ENCODE assay signal across 10 mouse cellular contexts in the genomic region with DNA sequence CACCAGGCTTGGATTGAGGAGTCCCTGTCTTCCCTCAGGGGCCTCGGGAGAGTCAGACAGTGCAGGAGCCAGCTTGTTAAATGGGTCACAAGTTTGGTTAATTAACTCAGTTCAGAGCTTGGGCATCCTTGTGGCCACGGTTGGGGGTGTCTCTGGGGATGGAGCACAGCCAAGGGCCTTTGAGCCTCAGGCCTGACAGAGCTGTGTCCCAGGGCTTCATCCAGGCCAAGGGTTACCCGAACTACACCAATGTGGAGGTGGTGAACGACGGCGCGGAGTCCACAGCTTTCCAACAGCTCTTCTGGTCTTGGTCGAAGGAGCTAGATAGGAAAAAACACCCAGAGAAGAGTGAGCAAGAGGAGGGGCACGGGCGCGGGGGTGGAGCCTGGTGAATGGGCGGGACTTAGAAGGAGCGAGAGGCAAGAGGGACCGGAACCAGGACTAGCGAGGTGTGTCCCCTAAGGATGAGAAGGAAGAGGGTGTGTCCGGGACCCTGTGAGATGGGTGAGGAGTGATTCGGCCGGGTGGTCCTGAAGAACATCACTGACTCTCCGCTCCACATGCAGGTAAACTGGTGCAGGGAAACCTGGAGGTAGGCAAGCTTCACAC. TPM values are rescaled to one million over a fixed set of nuclear protein-coding genes. Genes with fewer than 3 reads are reported as not detected.
DNase-seq lines count a peak whose midpoint lies in the region; ATAC-seq and TF ChIP-seq lines count a peak whose summit lies in the region.
"Had no signal": no experiment of that assay in that cellular context is flagged by ENCODE, and none has a peak within 500 bp of the region (broad histone marks: within the 10 kb centered on the region; RNA-seq: fewer than 3 reads in every experiment).

No protein-coding gene starts in this region.

- WGBS in heart, embryonic 12.5 days: 28% methylated on average over 19 of the region's 19 CpGs
- WGBS in kidney, embryonic 16.5 days: 29% methylated on average over 19 of the region's 19 CpGs

- peak overlapping the region; percentile 2; the same call in 1 of the 2 replicates for H3K4me3 ChIP-seq in heart, embryonic 12.5 days
- no peak overlapping the region for H3K4me3 ChIP-seq in kidney, embryonic 16.5 days (ENCODE audit: low read length)
- no peak overlapping the region for H3K4me3 ChIP-seq in layer of hippocampus, adult 2 months

- H3K36me3 ChIP-seq in heart, embryonic 12.5 days: no peaks in the 10 kb centered on the region
- no peaks in the 10 kb centered on the region for H3K36me3 ChIP-seq in kidney, embryonic 16.5 days (ENCODE audit: insufficient read depth, low read length)

- H3K9ac ChIP-seq in heart, embryonic 12.5 days: no peak overlapping the region
- H3K9ac ChIP-seq in kidney, embryonic 16.5 days (replicated peaks; ENCODE audit: low read length): no peak overlapping the region

- no peak for TF ChIP-seq CTCF in layer of hippocampus, adult 2 months (conservative IDR thresholded peaks at IDR 0.05)

- no peak overlapping the region for H3K27ac ChIP-seq in heart, embryonic 12.5 days (ENCODE audit: poor library complexity, severe bottlenecking)
- 0 out of 2 replicates have a peak overlapping the region, but pooled peaks have one; percentile 4 for H3K27ac ChIP-seq in kidney, embryonic 16.5 days (ENCODE audit: low read length)
- H3K27ac ChIP-seq in layer of hippocampus, adult 2 months: no peak overlapping the region

- no peak for ATAC-seq in heart, embryonic 12.5 days (ENCODE audit: insufficient number of reproducible peaks, low FRiP score)
- ATAC-seq in kidney, embryonic 16.5 days (ENCODE audit: low FRiP score, low TSS enrichment): peak; percentile 52; the same call in 1 of the 2 replicates
- no peak for ATAC-seq in inflammation-experienced regulatory T-cells, adult 6 months

- no peak for DNase-seq in heart, adult 18-20 months
- peak; percentile 71 for DNase-seq in MEL-GATA-1-ER (ENCODE audit: extremely low read depth, low read depth)
- DNase-seq in lung, postnatal 10 days: peak; percentile 61
- DNase-seq in layer of hippocampus, adult 9-10 months (ENCODE audit: low spot score): no peak
- no peak for DNase-seq in layer of hippocampus, adult 2 months (ENCODE audit: low spot score in 2 of 2)
- DNase-seq: cerebellum, adult 9-11 months had no signal

- peaks cover 15% of the 10 kb centered on the region for H3K27me3 ChIP-seq in heart, embryonic 12.5 days (replicated peaks)
- H3K27me3 ChIP-seq in kidney, embryonic 16.5 days (ENCODE audit: insufficient read depth, low read length): no peaks in the 10 kb centered on the region

- peaks cover 21% of the 10 kb centered on the region for H3K4me1 ChIP-seq in heart, embryonic 12.5 days (replicated peaks)
- peaks cover 27% of the 10 kb centered on the region for H3K4me1 ChIP-seq in kidney, embryonic 16.5 days (ENCODE audit: insufficient read depth, low read length)

- no peaks in the 10 kb centered on the region for H3K9me3 ChIP-seq in heart, embryonic 12.5 days (replicated peaks)
- H3K9me3 ChIP-seq in kidney, embryonic 16.5 days (ENCODE audit: low read length): no peaks in the 10 kb centered on the region

- H3K4me2 ChIP-seq in heart, embryonic 12.5 days: peak overlapping the region; percentile 38; the same call in 1 of the 2 replicates
- H3K4me2 ChIP-seq in kidney, embryonic 16.5 days (replicated peaks; ENCODE audit: low read depth, low read length): peak overlapping the region; percentile 17; the same call in 1 of the 2 replicates

RNA-seq across cellular contexts. Expression of gene Vill, which starts 10.6 kb away (rescaled TPM):
- polyA plus RNA-seq in heart, embryonic 12.5 days (2016; fragmentation: Nextera tagmentation; extraction: Ambion mirVana): 14.3 and 15.3 TPM in 2 replicates
- total RNA-seq in heart, adult 18-20 months (2021): 1 to 10 TPM in 1 of 2 experiments, under 1 TPM in 1; 0.42 to 1.3 TPM
- 53.7 and 56.3 TPM in 2 replicates for polyA plus RNA-seq in kidney, embryonic 16.5 days (2015; fragmentation: Nextera tagmentation; extraction: Ambion mirVana)
- polyA plus RNA-seq in inflammation-experienced regulatory T-cells, adult 6 months (2017; shearing (Covaris generic)): 10 to 100 TPM; 17.6 to 20.9 (median 17.8) TPM
- under 1 TPM; 0.54 to 0.71 TPM for total RNA-seq in layer of hippocampus, adult 2 months (2021)

RNA-seq across cellular contexts. Expression of gene Plcd1, which starts 30.2 kb away (rescaled TPM):
- 19.1 and 20.7 TPM in 2 replicates for polyA plus RNA-seq in heart, embryonic 12.5 days (2016; fragmentation: Nextera tagmentation; extraction: Ambion mirVana)
- 10 to 100 TPM; 14.1 to 16.5 TPM for total RNA-seq in heart, adult 18-20 months (2021)
- 25.3 and 26.9 TPM in 2 replicates for polyA plus RNA-seq in kidney, embryonic 16.5 days (2015; fragmentation: Nextera tagmentation; extraction: Ambion mirVana)
- polyA plus RNA-seq in inflammation-experienced regulatory T-cells, adult 6 months (2017; shearing (Covaris generic)): 1 to 10 TPM in 2 of 3 experiments, under 1 TPM in 1; 0.34 to 1.9 (median 1.8) TPM
- 10 to 100 TPM; 10.7 to 11.7 TPM for total RNA-seq in layer of hippocampus, adult 2 months (2021)

RNA-seq across cellular contexts. Expression of gene Dlec1, which starts 39.1 kb away (rescaled TPM):
- 0.49 and 0.55 TPM in 2 replicates for polyA plus RNA-seq in heart, embryonic 12.5 days (2016; fragmentation: Nextera tagmentation; extraction: Ambion mirVana)
- total RNA-seq in heart, adult 18-20 months (2021): under 1 TPM in 1 of 2 experiments, not detected in 1; 0.64 TPM
- 6.1 and 7.7 TPM in 2 replicates for polyA plus RNA-seq in kidney, embryonic 16.5 days (2015; fragmentation: Nextera tagmentation; extraction: Ambion mirVana)
- polyA plus RNA-seq in inflammation-experienced regulatory T-cells, adult 6 months (2017; shearing (Covaris generic)): under 1 TPM in 2 of 3 experiments, not detected in 1; 0.15 to 0.34 TPM
- 1 to 10 TPM; 3.0 to 3.3 TPM for total RNA-seq in layer of hippocampus, adult 2 months (2021)
- total RNA-seq: gastrocnemius, adult 8-10 months had no signal

Comparison
In these comparisons a context has a peak if more than half of its experiments do, and no peak if none do; other contexts are left out.
1. DNase-seq: peak in MEL-GATA-1-ER (single experiment) and lung, postnatal 10 days (single experiment); none in heart, adult 18-20 months (0 of 2), layer of hippocampus, adult 9-10 months (single experiment) and layer of hippocampus, adult 2 months (0 of 2).